Mouse (Mus musculus) hindbrain, embryonic 15.5 days (tissue): ENCODE results near the gene Setd4. TPM values are rescaled to one million over a fixed set of nuclear protein-coding genes. Genes with fewer than 3 reads are reported as not detected.
A peak's percentile ranks its signal among the peaks of the same experiment; 100 is the strongest.

Experiments used
- ATAC-seq: fragments of 200-750 bp; cut with Nextera tagmentation; 2 replicates; pipeline ENCODE4 v1.8.0; 2017; ENCODE audit warnings: low read depth, moderate number of reproducible peaks, moderate TSS enrichment; ENCODE audit not compliant: low FRiP score
- H3K27ac ChIP-seq: fragments of 300-500 bp; sonication (generic); replicated peaks from 2 replicates; pipeline ENCODE4 v1.5.1; 2015; ENCODE audit warnings: mild to moderate bottlenecking, inconsistent platforms
- H3K27me3 ChIP-seq: fragments of 300-500 bp; sonication (generic); 2 replicates; pipeline ENCODE4 v1.6.1; 2015; ENCODE audit warnings: control low read depth, inconsistent platforms
- H3K36me3 ChIP-seq: fragments of 300-500 bp; sonication (generic); 2 replicates; pipeline ENCODE4 v1.6.1; 2015; ENCODE audit warnings: control low read depth, inconsistent platforms
- H3K4me1 ChIP-seq: fragments of 300-500 bp; sonication (generic); replicated peaks from 2 replicates; pipeline ENCODE4 v1.6.1; 2015; ENCODE audit warnings: control low read depth, inconsistent platforms
- H3K4me2 ChIP-seq: fragments of 300-500 bp; sonication (generic); 2 replicates; pipeline ENCODE4 v1.6.1; 2015; ENCODE audit warnings: moderate library complexity, mild to moderate bottlenecking, inconsistent platforms
- H3K4me3 ChIP-seq: fragments of 300-500 bp; sonication (generic); 2 replicates; pipeline ENCODE4 v1.5.1; 2015; ENCODE audit warnings: mild to moderate bottlenecking, inconsistent platforms
- H3K9ac ChIP-seq: fragments of 300-500 bp; sonication (generic); 2 replicates; pipeline ENCODE4 v1.6.1; 2015; ENCODE audit warnings: inconsistent platforms
- H3K9me3 ChIP-seq: fragments of 300-500 bp; sonication (generic); 2 replicates; pipeline ENCODE4 v1.6.1; 2016; ENCODE audit warnings: control low read depth, inconsistent platforms
- WGBS: fragments of 180-500 bp; shearing (Covaris S2); methylation state at CpG from one replicate; pipeline ENCODE4 v1.1.7; 2015; 5-methylcytosine and 5-hydroxymethylcytosine counted together
- polyA plus RNA-seq: library from polyadenylated mRNA; unstranded; fragments of >200 nt; fragmentation: Nextera tagmentation; extraction: Ambion mirVana; gene quantifications from 2 replicates; pipeline ENCODE4 v1.2.1, GENCODE M21; 2015

The Setd4 gene
- polyA plus RNA-seq, 1 experiment from 2014 or later = 18.9 TPM

DNA sequence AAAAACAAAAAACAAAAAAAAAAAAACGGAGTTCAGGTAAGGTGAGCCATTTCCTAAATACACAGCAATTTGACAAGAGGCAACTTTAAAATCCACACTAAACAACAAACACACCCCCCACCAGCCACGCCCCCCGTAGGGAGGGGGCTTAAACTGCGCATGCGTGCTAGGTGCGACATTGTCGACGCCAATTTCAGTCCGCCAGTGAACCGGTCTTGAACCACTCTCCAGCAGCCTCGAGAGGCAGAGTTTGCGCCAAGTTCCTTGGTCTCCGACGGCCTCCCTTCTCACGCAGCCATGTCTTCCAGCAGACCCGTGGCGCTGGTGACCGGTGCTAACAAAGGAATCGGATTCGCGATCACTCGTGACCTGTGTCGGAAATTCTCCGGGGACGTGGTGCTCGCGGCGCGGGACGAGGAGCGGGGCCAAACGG is 3.8 kb upstream of the Setd4 start:
- Histone ChIP-seq H3K27me3 (no peaks in the 10 kb centered on the region), H3K9ac (peak overlapping the region; percentile 65), H3K4me2 (peak overlapping the region; percentile 75), H3K9me3 (no peaks in the 10 kb centered on the region), H3K4me3 (peak overlapping the region; percentile 65), H3K27ac (peak overlapping the region; percentile 83), H3K36me3 (peaks cover 15% of the 10 kb centered on the region), H3K4me1 (peaks cover 36% of the 10 kb centered on the region)
- ATAC-seq = peak; percentile 35; the same call in 1 of the 2 replicates
- 0% methylated on average over 32 of the region's 32 CpGs for WGBS

DNA sequence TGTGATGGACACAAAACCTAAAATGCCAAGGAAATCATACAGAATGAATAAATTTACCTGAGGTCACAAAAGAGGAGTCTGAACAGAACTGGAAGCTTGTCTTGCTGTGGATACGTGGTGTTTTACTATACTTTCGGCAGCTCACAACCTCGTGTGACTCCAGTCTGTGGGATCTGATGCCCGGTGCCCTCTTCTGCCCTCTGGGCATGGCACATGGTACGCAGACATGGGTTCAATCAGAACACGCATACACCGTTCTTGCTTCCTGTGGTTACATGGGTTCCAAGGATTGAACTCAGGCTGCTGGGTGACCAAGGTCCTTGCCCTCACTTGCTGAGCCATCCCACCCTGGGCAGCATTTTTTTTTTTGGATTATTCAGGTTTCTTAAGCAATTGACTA is 2.3 kb upstream of the Setd4 start:
- peaks cover 6% of the 10 kb centered on the region for H3K36me3 ChIP-seq
- H3K27me3 ChIP-seq = no peaks in the 10 kb centered on the region
- no peak for ATAC-seq
- H3K4me3 ChIP-seq = no peak overlapping the region
- no peaks in the 10 kb centered on the region for H3K9me3 ChIP-seq
- H3K9ac ChIP-seq = no peak overlapping the region
- H3K4me2 ChIP-seq = no peak overlapping the region
- WGBS = 90% methylated on average over 7 of the region's 7 CpGs
- peaks cover 38% of the 10 kb centered on the region for H3K4me1 ChIP-seq
- H3K27ac ChIP-seq = no peak overlapping the region

DNA sequence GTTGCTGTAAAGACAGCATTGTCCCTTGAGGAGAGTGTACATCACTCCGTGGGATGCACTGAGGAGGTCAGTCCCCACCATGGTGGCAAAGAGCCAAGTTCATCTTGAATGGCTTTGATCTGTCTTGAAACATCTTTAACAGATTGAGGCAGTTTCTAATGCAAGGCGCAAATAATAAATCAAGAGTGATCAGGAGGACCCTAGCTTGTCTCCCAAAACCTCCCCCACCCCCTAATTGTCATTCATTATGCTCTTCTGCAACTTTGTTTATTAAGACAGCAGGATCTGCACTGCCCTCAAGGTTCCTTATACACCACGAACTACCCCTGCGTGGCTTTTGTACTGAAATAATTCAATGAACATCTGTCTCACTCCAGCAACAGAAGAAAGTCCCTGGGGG is 1.7 kb upstream of the Setd4 start, which contains the start of gene Cbr1:
Gene Cbr1 (plus strand): TSS at position 301 of the 400 bp plus-strand sequence.
- peaks cover 38% of the 10 kb centered on the region for H3K4me1 ChIP-seq
- 48% methylated on average over 4 of the region's 4 CpGs for WGBS
- peak within 1 kb of the TSS; percentile 92 for H3K27ac ChIP-seq
- H3K4me2 ChIP-seq = peak within 1 kb of the TSS; percentile 83
- no peaks in the 10 kb centered on the region for H3K27me3 ChIP-seq
- H3K36me3 ChIP-seq = peaks cover 5% of the 10 kb centered on the region; the same call in 1 of the 2 replicates
- no peak for ATAC-seq
- no peaks in the 10 kb centered on the region for H3K9me3 ChIP-seq
- H3K9ac ChIP-seq = peak within 1 kb of the TSS; percentile 25; the same call in 1 of the 2 replicates
- peak within 1 kb of the TSS; percentile 71 for H3K4me3 ChIP-seq

DNA sequence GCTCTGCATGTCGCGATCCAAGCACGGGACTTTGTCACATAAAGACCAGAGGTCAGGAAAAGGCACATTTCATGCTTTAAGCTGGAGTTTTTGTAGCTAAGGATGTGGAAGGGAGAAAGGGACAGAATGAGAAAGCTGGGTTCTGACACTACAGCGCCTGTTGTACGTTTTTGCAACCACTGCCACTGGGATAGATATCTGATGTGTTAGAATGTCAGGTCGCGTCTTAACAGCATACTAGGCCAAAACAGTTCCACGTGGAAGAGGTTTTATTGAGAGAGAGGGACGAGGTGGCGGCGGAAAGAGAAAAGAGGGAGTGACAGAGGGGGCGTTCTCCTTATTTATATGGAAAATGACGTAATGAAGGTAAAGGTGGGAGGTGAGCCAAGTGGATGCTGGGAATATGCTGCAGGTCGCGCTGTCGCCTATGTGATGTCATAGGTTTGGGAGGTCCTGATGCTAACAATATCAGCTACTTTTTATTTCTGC is 662 bp upstream of the Setd4 start:
- no peak for ATAC-seq
- Histone ChIP-seq H3K9ac (peak overlapping the region; percentile 80), H3K4me3 (peak overlapping the region; percentile 71), H3K4me2 (peak overlapping the region; percentile 83), H3K36me3 (no peaks in the 10 kb centered on the region), H3K27ac (peak overlapping the region; percentile 92), H3K27me3 (no peaks in the 10 kb centered on the region), H3K9me3 (no peaks in the 10 kb centered on the region), H3K4me1 (peaks cover 33% of the 10 kb centered on the region)
- WGBS = 5% methylated on average over 16 of the region's 16 CpGs

DNA sequence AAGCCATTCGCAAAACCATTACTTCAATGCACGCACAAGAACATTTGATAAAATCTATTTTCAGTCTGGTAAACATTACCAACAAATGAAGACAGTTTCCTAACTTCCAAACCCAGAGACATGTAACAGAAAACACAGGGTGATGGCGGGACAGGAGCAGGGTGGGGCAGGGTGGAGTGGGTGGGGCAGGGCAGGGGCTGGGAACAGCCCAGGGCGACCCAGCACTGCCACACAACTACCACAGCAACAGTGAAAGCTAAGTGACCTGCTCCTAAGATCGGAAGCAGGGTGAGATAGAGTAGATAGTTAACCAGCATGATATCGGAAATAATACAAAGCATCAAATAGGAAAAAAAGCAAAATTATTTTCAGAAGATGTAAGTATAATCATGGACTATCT is 4.4 kb downstream of the Setd4 start:
- no peak overlapping the region for H3K4me2 ChIP-seq
- H3K4me3 ChIP-seq = no peak overlapping the region
- no peaks in the 10 kb centered on the region for H3K9me3 ChIP-seq
- H3K4me1 ChIP-seq = peaks cover 9% of the 10 kb centered on the region
- H3K36me3 ChIP-seq = peaks cover 23% of the 10 kb centered on the region
- H3K27me3 ChIP-seq = no peaks in the 10 kb centered on the region
- H3K27ac ChIP-seq = no peak overlapping the region
- no peak for ATAC-seq
- H3K9ac ChIP-seq = no peak overlapping the region
- 93% methylated on average over 6 of the region's 6 CpGs for WGBS

DNA sequence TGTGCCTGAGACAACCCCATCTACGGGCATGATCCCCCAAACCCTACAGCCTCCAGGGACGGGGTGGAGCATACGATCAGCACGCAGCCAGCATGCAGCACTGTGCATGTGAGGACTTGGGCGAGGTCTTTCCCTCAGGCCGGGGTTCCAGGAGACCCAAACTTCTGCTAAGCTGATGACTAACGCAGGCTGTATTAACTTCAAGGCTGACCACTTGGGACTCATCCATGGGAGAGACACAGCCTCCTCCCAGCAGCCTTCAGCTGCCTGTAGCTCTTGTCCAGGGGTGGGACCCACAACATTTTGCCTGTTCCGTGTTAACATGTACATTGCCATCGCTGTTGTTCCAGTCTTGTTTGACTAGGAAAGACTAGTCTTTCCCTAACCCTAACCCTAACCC is 6.3 kb downstream of the Setd4 start:
- Histone ChIP-seq H3K9ac (no peak overlapping the region), H3K27ac (no peak overlapping the region), H3K4me1 (no peaks in the 10 kb centered on the region), H3K4me2 (no peak overlapping the region), H3K36me3 (peaks cover 35% of the 10 kb centered on the region), H3K4me3 (no peak overlapping the region), H3K9me3 (no peaks in the 10 kb centered on the region), H3K27me3 (no peaks in the 10 kb centered on the region)
- WGBS = 93% methylated on average over 9 of the region's 9 CpGs
- no peak for ATAC-seq

DNA sequence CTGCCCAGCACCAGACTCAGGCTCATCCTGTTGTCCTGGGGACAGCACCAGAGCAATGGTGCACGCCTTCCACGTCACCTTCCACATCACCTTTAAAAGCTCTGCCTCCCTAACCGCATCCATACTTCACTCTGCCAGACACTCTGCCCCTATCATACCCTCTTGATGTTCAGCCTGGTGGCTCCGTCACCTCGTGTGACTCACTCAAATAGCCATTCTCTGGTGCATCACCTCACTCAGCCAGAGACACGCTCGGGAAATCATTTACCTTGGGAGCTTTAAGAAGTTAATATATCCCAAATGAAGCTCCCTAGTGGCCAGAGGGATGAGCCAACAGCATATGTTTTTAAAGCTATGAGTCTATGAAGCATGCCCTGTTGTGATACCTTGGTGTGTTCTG is 7.1 kb downstream of the Setd4 start:
- H3K36me3 ChIP-seq = peaks cover 35% of the 10 kb centered on the region
- no peak overlapping the region for H3K4me3 ChIP-seq
- H3K27ac ChIP-seq = no peak overlapping the region
- H3K4me1 ChIP-seq = no peaks in the 10 kb centered on the region
- H3K9ac ChIP-seq = no peak overlapping the region
- H3K9me3 ChIP-seq = no peaks in the 10 kb centered on the region
- ATAC-seq = no peak
- H3K4me2 ChIP-seq = no peak overlapping the region
- no peaks in the 10 kb centered on the region for H3K27me3 ChIP-seq
- WGBS = 96% methylated on average over 7 of the region's 7 CpGs

DNA sequence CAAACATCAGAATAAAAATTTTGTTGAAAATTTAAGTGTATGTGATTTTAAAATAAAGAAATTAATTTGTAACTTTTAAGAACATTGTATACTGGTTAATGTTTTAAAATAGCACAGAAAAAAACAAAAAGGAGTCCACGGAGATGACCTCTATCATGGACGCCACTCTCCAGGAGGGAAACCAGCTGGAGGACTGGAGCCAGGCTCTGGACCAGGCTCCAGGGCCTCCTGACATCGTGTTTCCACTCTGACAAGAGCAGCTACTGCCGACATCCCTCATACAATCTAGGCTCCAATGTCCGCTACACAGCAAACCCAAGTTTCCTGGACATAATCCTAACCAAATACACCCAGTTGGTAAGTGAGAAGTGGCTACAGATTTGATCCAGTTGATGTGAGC is 8.1 kb downstream of the Setd4 start:
- WGBS = 90% methylated on average over 5 of the region's 5 CpGs
- H3K27me3 ChIP-seq = no peaks in the 10 kb centered on the region

DNA sequence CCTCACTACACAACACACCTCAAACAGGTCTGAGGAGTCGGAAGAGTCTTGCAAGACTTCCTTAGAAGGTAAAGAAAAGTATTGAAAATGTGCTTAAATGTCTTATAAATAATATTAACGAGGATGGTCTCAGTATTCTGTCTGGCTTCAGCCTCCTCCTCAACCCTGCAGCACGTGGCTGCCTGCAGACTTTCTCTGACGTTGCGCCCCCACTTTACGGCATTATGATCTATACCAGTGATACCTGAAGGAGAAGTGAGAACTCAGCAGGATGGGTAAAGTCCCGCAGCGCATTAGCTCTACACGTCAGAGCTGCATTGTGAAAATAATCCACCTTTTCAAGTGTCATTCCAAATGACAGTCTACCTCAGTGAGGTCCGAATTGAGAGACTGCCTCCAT is 9.4 kb downstream of the Setd4 start:
- Histone ChIP-seq H3K9ac (no peak overlapping the region), H3K36me3 (peaks cover 52% of the 10 kb centered on the region), H3K9me3 (no peaks in the 10 kb centered on the region), H3K4me2 (no peak overlapping the region), H3K4me3 (no peak overlapping the region), H3K27ac (no peak overlapping the region), H3K4me1 (no peaks in the 10 kb centered on the region), H3K27me3 (no peaks in the 10 kb centered on the region)
- WGBS = 94% methylated on average over 10 of the region's 10 CpGs
- ATAC-seq = no peak

More for the DNA sequence above, 8.1 kb downstream of the Setd4 start:
- no peak overlapping the region for H3K4me2 ChIP-seq
- ATAC-seq = no peak
- H3K9ac ChIP-seq = no peak overlapping the region
- H3K4me3 ChIP-seq = no peak overlapping the region
- no peaks in the 10 kb centered on the region for H3K4me1 ChIP-seq
- no peak overlapping the region for H3K27ac ChIP-seq
- H3K36me3 ChIP-seq = peaks cover 39% of the 10 kb centered on the region
- no peaks in the 10 kb centered on the region for H3K9me3 ChIP-seq

DNA sequence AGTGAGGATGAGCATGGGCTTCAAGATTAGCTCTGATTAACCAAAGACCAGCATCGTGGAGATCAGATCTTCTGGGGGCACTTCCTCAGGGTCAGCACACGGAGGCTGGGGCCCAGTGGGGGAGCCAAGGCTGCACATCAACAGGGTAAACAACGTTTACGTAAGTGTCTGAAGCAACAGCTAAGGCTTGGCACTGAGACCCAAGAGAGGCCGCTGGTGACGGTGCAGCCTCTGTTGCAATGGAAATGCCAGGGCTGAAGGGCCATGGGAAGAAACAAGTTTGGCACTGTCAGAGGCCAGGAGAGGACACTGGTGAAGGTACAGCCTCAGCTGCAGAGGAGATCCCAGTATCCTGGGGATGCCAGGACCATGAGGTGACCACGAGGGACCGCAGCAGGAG is 10.5 kb downstream of the Setd4 start:
- Histone ChIP-seq H3K27me3 (no peaks in the 10 kb centered on the region), H3K9me3 (no peaks in the 10 kb centered on the region), H3K9ac (no peak overlapping the region), H3K36me3 (peaks cover 50% of the 10 kb centered on the region), H3K4me1 (no peaks in the 10 kb centered on the region), H3K4me2 (no peak overlapping the region), H3K27ac (no peak overlapping the region), H3K4me3 (no peak overlapping the region)
- ATAC-seq = no peak
- WGBS = 93% methylated on average over 8 of the region's 8 CpGs

DNA sequence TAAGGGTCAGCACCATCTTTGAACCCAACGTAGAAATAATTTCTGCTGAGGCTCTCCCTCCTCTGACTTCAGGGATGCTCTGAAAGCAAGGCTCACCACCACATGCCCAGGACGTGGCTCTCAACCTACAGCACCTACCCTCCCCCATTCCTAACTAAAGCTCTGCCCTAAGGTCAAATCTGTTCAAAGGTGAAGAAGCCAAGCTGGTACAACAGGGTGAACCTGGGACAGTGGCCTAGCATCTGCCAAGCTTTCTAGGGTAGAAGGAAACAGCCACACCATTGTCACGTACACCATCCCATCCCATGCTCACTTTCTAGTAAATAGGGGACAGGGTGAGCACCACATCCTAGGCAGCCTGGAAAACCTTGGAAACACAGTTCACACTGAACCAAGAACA is 11.2 kb downstream of the Setd4 start:
- H3K4me3 ChIP-seq = no peak overlapping the region
- H3K4me1 ChIP-seq = no peaks in the 10 kb centered on the region
- no peak for ATAC-seq
- H3K9ac ChIP-seq = no peak overlapping the region
- 88% methylated on average over 3 of the region's 3 CpGs for WGBS
- no peak overlapping the region for H3K27ac ChIP-seq
- H3K4me2 ChIP-seq = no peak overlapping the region
- H3K9me3 ChIP-seq = no peaks in the 10 kb centered on the region
- peaks cover 43% of the 10 kb centered on the region for H3K36me3 ChIP-seq
- H3K27me3 ChIP-seq = no peaks in the 10 kb centered on the region

DNA sequence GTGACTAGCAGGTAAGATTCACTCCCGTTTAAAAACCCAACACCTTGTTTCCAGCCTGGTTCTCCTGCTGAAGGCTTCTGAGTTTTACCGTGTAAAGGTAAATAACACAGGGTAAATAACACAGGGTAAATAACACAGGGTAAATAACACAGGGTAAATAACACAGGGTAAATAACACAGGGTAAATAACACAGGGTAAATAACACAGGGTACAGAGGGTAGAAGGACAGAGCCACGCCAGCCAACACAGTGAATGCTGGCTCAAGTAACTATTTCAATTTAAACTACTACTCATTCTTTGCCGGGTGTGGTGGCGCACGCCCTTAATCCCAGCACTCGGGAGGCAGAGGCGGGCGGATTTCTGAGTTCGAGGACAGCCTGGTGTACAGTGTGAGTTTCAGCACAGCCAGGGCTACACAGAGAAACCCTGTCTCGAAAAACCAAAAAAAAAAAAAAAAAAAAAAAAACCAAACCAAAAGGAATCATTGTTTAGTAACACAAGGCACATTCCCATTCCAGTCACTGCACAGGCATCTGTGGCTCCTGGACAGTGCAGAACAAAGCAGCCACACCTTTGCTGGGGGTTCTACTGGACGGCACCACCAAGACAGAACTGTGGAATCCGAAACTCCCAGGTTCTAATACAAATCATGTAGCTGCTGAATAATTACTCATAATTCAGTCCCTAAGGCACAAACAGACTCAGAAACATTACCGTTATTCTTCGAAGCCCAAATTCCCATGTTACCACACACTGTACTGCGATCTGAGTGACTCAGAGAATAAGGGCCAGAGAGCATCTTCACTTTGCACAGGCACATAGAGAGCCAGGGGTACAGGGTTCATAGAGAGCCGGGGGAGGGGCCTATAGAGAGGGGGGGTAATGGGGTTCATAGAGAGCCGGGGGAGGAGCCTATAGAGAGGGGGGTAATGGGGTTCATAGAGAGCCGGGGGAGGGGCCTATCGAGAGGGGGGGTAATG is 12.1 kb downstream of the Setd4 start:
- ATAC-seq = no peak
- H3K4me3 ChIP-seq = no peak overlapping the region
- H3K4me1 ChIP-seq = no peaks in the 10 kb centered on the region
- no peak overlapping the region for H3K9ac ChIP-seq
- H3K27me3 ChIP-seq = no peaks in the 10 kb centered on the region
- no peak overlapping the region for H3K4me2 ChIP-seq
- no peak overlapping the region for H3K27ac ChIP-seq
- H3K36me3 ChIP-seq = peaks cover 49% of the 10 kb centered on the region
- no peaks in the 10 kb centered on the region for H3K9me3 ChIP-seq
- 92% methylated on average over 20 of the region's 20 CpGs for WGBS
